Mouse (Mus musculus) heart, postnatal 0 days (tissue): ENCODE data around the gene Cggbp1. TPM values are rescaled to one million over a fixed set of nuclear protein-coding genes. Genes with fewer than 3 reads are reported as not detected.

Source experiments
- ATAC-seq: fragments of 200-750 bp; cut with Nextera tagmentation; 2 replicates; pipeline ENCODE4 v1.8.0; 2017; ENCODE audit warnings: low read depth, moderate number of reproducible peaks, moderate library complexity; ENCODE audit not compliant: insufficient read depth
- DNase-seq: peaks from one replicate; pipeline ENCODE4 v3.0.0-alpha.2; 2016; ENCODE audit warnings: low spot score
- H3K27ac ChIP-seq: fragments of 300-500 bp; sonication (generic); 2 replicates; pipeline ENCODE4 v1.5.1; 2014; ENCODE audit warnings: low read depth, mild to moderate bottlenecking
- H3K27me3 ChIP-seq: fragments of 300-500 bp; sonication (generic); 2 replicates; pipeline ENCODE4 v1.6.1; 2014; ENCODE audit warnings: low read length, mixed read lengths; ENCODE audit not compliant: control insufficient read depth, insufficient read depth
- H3K36me3 ChIP-seq: fragments of 300-500 bp; sonication (generic); replicated peaks from 2 replicates; pipeline ENCODE4 v1.6.1; 2014; ENCODE audit warnings: low read length, mixed read lengths; ENCODE audit not compliant: control insufficient read depth, insufficient read depth
- H3K4me1 ChIP-seq: fragments of 300-500 bp; sonication (generic); 2 replicates; pipeline ENCODE4 v1.6.1; 2014; ENCODE audit warnings: antibody characterized with exemption; ENCODE audit not compliant: control insufficient read depth, insufficient read depth
- H3K4me2 ChIP-seq: fragments of 300-500 bp; sonication (generic); 2 replicates; pipeline ENCODE4 v1.6.1; 2014; ENCODE audit warnings: low read depth, mild to moderate bottlenecking, low read length, moderate library complexity
- H3K4me3 ChIP-seq: fragments of 300-500 bp; sonication (generic); 2 replicates; pipeline ENCODE4 v1.5.1; 2014; ENCODE audit warnings: low read depth, low read length
- H3K9ac ChIP-seq: fragments of 300-500 bp; sonication (generic); replicated peaks from 2 replicates; pipeline ENCODE4 v1.6.1; 2014; ENCODE audit warnings: low read depth, low read length, mixed read lengths
- H3K9me3 ChIP-seq: fragments of 300-500 bp; sonication (generic); replicated peaks from 2 replicates; pipeline ENCODE4 v1.6.1; 2016; ENCODE audit warnings: low read length; ENCODE audit not compliant: control insufficient read depth
- CTCF ChIP-seq: IDR thresholded peaks from 2 replicates; pipeline ENCODE4 v1.5.1; 2016; ENCODE audit warnings: antibody characterized with exemption, control low read depth, low read depth
- EP300 ChIP-seq: IDR thresholded peaks from 2 replicates; pipeline ENCODE4 v1.6.1; 2016; ENCODE audit warnings: antibody characterized with exemption, low read depth
- WGBS: fragments of 180-500 bp; shearing (Covaris S2); extraction: QIAGEN DNeasy Blood & Tissue Kit; methylation state at CpG from one replicate; pipeline ENCODE4 v1.1.7; 2014; 5-methylcytosine and 5-hydroxymethylcytosine counted together
- polyA plus RNA-seq: library from polyadenylated mRNA; unstranded; fragments of >200 nt; fragmentation: Nextera tagmentation; extraction: Ambion mirVana; gene quantifications from 2 replicates; pipeline ENCODE4 v1.2.1, GENCODE M21; 2015
- total RNA-seq: library from RNA; depleted of rRNA; stranded (reverse); fragments of >200 nt; gene quantifications from 2 replicates; pipeline ENCODE4 v1.2.3, GENCODE M21; 2014; ENCODE audit warnings: low replicate concordance; rRNA removed

The Cggbp1 gene
- total RNA-seq (28.9 and 29.6 TPM in 2 replicates), polyA plus RNA-seq (27.5 and 29.5 TPM in 2 replicates)

DNA sequence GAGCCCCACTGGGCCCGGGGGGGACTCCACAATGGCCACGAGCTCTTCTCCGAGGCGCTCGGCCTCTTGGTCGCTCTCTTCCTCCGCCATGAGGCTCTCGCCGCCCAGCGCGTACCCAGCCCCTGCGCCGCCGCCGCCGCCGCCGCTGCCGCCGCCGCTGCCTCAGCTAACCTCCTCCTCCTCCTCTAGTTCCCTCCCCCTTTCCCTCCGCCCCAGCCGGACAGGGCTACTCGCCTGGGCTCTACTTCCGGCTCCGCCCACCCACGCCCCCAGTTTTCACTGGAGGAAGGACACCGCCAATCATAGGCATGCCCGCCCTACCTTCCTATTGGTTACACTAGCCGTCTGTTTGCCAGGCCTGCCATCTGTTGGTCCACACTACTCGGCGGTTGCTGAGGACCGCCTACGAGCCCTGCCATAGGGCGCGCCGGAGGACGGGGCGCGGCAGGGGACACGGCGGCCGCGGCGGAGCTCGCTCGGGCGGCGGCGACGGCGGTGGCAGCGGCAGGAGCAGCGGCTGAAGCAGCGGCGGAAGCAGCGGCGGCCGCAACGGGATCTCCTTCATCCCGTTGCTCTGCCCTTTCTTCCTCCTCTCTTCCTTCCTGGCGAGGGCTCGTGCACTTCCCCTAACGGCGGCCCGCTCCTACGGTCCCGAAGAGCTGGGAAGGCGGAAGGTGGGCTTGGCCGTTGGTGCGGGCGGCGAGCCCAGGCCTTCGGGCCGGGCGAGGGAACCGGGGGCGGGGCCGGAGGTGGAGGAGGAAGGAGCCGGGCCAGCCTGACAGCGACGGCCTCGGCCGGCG lies at the start of gene Cggbp1, which contains the start of gene Zfp654:
TSS of gene Cggbp1 (plus strand) at position 434 of the 800 bp plus-strand sequence.
TSS of gene Zfp654 (minus strand) at position 90 of the 800 bp plus-strand sequence.
- Histone ChIP-seq H3K9me3 (no peaks in the 10 kb centered on the region), H3K9ac (peak within 1 kb of the TSS; percentile 95), H3K4me1 (peaks cover 6% of the 10 kb centered on the region), H3K27ac (peak within 1 kb of the TSS; percentile 99), H3K36me3 (peaks cover 20% of the 10 kb centered on the region), H3K4me3 (peak within 1 kb of the TSS; percentile 95), H3K27me3 (no peaks in the 10 kb centered on the region), H3K4me2 (peak within 1 kb of the TSS; percentile 83)
- under 1% methylated on average over 53 of the region's 85 CpGs for WGBS
- TF ChIP-seq EP300 (no peak; the same call in 1 of the 2 replicates), CTCF (no peak)
- peak; percentile 99 for DNase-seq
- peak; percentile 99 for ATAC-seq

- Histone ChIP-seq H3K36me3 (peaks cover 10% of the 10 kb centered on the region), H3K4me3 (no peak overlapping the region), H3K27me3 (no peaks in the 10 kb centered on the region), H3K4me2 (no peak overlapping the region), H3K27ac (no peak overlapping the region), H3K9me3 (no peaks in the 10 kb centered on the region), H3K4me1 (no peaks in the 10 kb centered on the region), H3K9ac (no peak overlapping the region)
- no peak for TF ChIP-seq CTCF
- WGBS = 79% methylated on average over 3 of the region's 3 CpGs
- no peak for ATAC-seq
- no peak for DNase-seq
Measured at GRCm38 (mm10) chr16:64803041-64803440, 48.8 kb upstream of the Cggbp1 start.

GRCm38 (mm10) chr16:64817094-64817765 lies 34.6 kb upstream of the Cggbp1 start:
- no peak for ATAC-seq
- H3K4me2 ChIP-seq = no peak overlapping the region
- no peak for TF ChIP-seq EP300
- no peak for TF ChIP-seq CTCF
- WGBS = 98% methylated on average over 3 of the region's 3 CpGs
- no peak for DNase-seq
- H3K27ac ChIP-seq = no peak overlapping the region
- H3K4me1 ChIP-seq = no peaks in the 10 kb centered on the region
- no peaks in the 10 kb centered on the region for H3K9me3 ChIP-seq
- H3K4me3 ChIP-seq = no peak overlapping the region
- H3K27me3 ChIP-seq = no peaks in the 10 kb centered on the region
- H3K9ac ChIP-seq = no peak overlapping the region
- peaks cover 12% of the 10 kb centered on the region for H3K36me3 ChIP-seq

DNA sequence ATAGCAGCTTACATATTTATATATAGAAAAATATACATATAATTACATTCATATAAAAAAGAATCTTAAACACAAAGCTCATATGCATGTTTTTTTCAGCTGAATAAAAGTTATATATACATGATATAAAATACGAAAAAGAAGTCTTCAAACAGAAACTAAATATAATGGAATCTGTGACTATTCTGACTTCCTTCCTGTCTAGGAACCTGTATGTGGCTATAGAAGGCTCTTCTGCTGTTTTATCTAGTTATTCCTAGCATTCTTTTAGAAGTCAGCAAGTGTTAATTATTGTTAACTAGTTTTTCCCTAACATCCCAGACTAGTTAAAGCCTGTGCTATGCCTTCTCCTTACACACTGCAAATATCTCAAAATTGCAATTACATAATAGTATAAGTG lies 27.9 kb upstream of the Cggbp1 start:
- Histone ChIP-seq H3K9ac (no peak overlapping the region), H3K4me1 (no peaks in the 10 kb centered on the region), H3K9me3 (no peaks in the 10 kb centered on the region), H3K36me3 (peaks cover 14% of the 10 kb centered on the region), H3K27me3 (no peaks in the 10 kb centered on the region), H3K27ac (no peak overlapping the region), H3K4me3 (no peak overlapping the region), H3K4me2 (no peak overlapping the region)
- no peak for TF ChIP-seq CTCF
- WGBS = 63% methylated on average over 1 of the region's 1 CpGs
- DNase-seq (no peak), ATAC-seq (no peak)

GRCm38 (mm10) chr16:64824474-64824873 lies 27.3 kb upstream of the Cggbp1 start:
- 88% methylated on average over 1 of the region's 1 CpGs for WGBS
- Histone ChIP-seq H3K4me3 (no peak overlapping the region), H3K4me1 (no peaks in the 10 kb centered on the region), H3K4me2 (no peak overlapping the region), H3K9me3 (no peaks in the 10 kb centered on the region), H3K27ac (no peak overlapping the region), H3K27me3 (no peaks in the 10 kb centered on the region), H3K36me3 (peaks cover 16% of the 10 kb centered on the region), H3K9ac (no peak overlapping the region)
- ATAC-seq = no peak
- DNase-seq = no peak
- TF ChIP-seq EP300 = no peak
- TF ChIP-seq CTCF = no peak
